ENCODE assay signal across 16 mouse cellular contexts in the genomic region with DNA sequence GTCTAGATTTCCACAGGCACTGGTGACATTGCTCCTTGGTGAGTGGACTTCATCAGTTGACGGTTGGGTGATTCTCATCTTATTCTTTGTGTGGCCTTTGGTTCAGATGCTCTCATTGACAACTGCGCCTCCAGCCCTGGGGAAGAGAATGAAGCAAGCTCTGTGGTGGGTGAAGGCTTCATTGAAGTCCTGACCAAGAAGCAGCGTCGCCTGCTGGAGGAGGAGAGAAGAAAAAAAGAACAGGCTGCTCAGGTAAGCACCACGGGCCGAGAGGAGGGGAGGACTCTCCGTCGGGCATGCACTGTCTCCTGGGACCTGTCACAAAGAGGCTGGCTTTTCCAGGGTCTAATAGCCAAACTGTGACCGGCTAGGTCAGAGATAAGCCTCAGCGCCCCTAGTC.
"Had no signal": no experiment of that assay in that cellular context is flagged by ENCODE, and none has a peak within 500 bp of the region (broad histone marks: within the 10 kb centered on the region; RNA-seq: fewer than 3 reads in every experiment).

No protein-coding gene starts in this region.

- H3K4me3 ChIP-seq: midbrain, embryonic 10.5 days; midbrain, embryonic 12.5 days; myocyte; neural tube, embryonic 13.5 days; neural tube, embryonic 15.5 days; stomach, embryonic 15.5 days had no signal

- H3K27ac ChIP-seq: midbrain, embryonic 10.5 days; midbrain, embryonic 12.5 days; neural tube, embryonic 13.5 days; neural tube, embryonic 15.5 days; stomach, embryonic 15.5 days; stomach, postnatal 0 days had no signal

- DNase-seq: lung, adult 18-20 months; lung, embryonic 14.5 days; lung, postnatal 10 days; lung, postnatal 4 days; midbrain, embryonic 14.5 days; right cerebral cortex, postnatal 14 days; thymus, adult 2 months; thymus, postnatal 25 days; thymus, postnatal 4 days had no signal
